Mouse (Mus musculus) midbrain, postnatal 0 days (tissue): ENCODE data around the gene Elf3. TPM values are rescaled to one million over a fixed set of nuclear protein-coding genes. Genes with fewer than 3 reads are reported as not detected.

Experiments used
- ATAC-seq: fragments of 200-750 bp; cut with Nextera tagmentation; 2 replicates; pipeline ENCODE4 v1.8.0; 2017; ENCODE audit warnings: moderate number of reproducible peaks, mild to moderate bottlenecking, moderate TSS enrichment, moderate library complexity; ENCODE audit not compliant: low FRiP score
- DNase-seq: peaks from one replicate; pipeline ENCODE4 v3.0.0-alpha.2; 2015; ENCODE audit warnings: low spot score
- H3K27ac ChIP-seq: fragments of 300-500 bp; sonication (generic); 2 replicates; pipeline ENCODE4 v1.5.1; 2014; ENCODE audit warnings: low read depth, mild to moderate bottlenecking, low read length, mixed read lengths
- H3K27me3 ChIP-seq: fragments of 300-500 bp; sonication (generic); 2 replicates; pipeline ENCODE4 v1.6.1; 2014; ENCODE audit warnings: low read length, control low read depth, mixed read lengths; ENCODE audit not compliant: insufficient read depth
- H3K36me3 ChIP-seq: fragments of 300-500 bp; sonication (generic); 2 replicates; pipeline ENCODE4 v1.6.1; 2014; ENCODE audit warnings: low read length, control low read depth, mixed read lengths; ENCODE audit not compliant: insufficient read depth
- H3K4me1 ChIP-seq: fragments of 300-500 bp; sonication (generic); 2 replicates; pipeline ENCODE4 v1.6.1; 2014; ENCODE audit warnings: mild to moderate bottlenecking, control low read depth, antibody characterized with exemption, low read length, mixed read lengths; ENCODE audit not compliant: insufficient read depth
- H3K4me2 ChIP-seq: fragments of 300-500 bp; sonication (generic); 2 replicates; pipeline ENCODE4 v1.6.1; 2014; ENCODE audit warnings: low read depth, mild to moderate bottlenecking, low read length, mixed read lengths; ENCODE audit not compliant: poor library complexity, severe bottlenecking
- H3K4me3 ChIP-seq: fragments of 300-500 bp; sonication (generic); 2 replicates; pipeline ENCODE4 v1.5.1; 2014; ENCODE audit warnings: low read depth, mild to moderate bottlenecking, low read length, moderate library complexity
- H3K9ac ChIP-seq: fragments of 300-500 bp; sonication (generic); replicated peaks from 2 replicates; pipeline ENCODE4 v1.6.1; 2014; ENCODE audit warnings: mild to moderate bottlenecking, low read length, moderate library complexity, mixed read lengths; ENCODE audit not compliant: poor library complexity, severe bottlenecking
- H3K9me3 ChIP-seq: fragments of 300-500 bp; sonication (generic); 2 replicates; pipeline ENCODE4 v1.6.1; 2016; ENCODE audit warnings: low read length, control low read depth
- CTCF ChIP-seq: IDR thresholded peaks from 2 replicates; pipeline ENCODE4 v1.5.1; 2016; ENCODE audit warnings: antibody characterized with exemption, mild to moderate bottlenecking
- WGBS: fragments of 180-500 bp; shearing (Covaris S2); extraction: QIAGEN DNeasy Blood & Tissue Kit; methylation state at CpG from one replicate; pipeline ENCODE4 v1.1.7; 2014; 5-methylcytosine and 5-hydroxymethylcytosine counted together
- polyA plus RNA-seq: library from polyadenylated mRNA; unstranded; fragments of >200 nt; fragmentation: Nextera tagmentation; extraction: Ambion mirVana; gene quantifications from 2 replicates; pipeline ENCODE4 v1.2.1, GENCODE M21; 2015
- total RNA-seq: library from RNA; depleted of rRNA; stranded (reverse); fragments of >200 nt; gene quantifications from 2 replicates; pipeline ENCODE4 v1.2.3, GENCODE M21; 2014; rRNA removed

Gene Elf3
- total RNA-seq (0.14 and 0.77 TPM in 2 replicates), polyA plus RNA-seq (0.36 and 0.60 TPM in 2 replicates)

DNA sequence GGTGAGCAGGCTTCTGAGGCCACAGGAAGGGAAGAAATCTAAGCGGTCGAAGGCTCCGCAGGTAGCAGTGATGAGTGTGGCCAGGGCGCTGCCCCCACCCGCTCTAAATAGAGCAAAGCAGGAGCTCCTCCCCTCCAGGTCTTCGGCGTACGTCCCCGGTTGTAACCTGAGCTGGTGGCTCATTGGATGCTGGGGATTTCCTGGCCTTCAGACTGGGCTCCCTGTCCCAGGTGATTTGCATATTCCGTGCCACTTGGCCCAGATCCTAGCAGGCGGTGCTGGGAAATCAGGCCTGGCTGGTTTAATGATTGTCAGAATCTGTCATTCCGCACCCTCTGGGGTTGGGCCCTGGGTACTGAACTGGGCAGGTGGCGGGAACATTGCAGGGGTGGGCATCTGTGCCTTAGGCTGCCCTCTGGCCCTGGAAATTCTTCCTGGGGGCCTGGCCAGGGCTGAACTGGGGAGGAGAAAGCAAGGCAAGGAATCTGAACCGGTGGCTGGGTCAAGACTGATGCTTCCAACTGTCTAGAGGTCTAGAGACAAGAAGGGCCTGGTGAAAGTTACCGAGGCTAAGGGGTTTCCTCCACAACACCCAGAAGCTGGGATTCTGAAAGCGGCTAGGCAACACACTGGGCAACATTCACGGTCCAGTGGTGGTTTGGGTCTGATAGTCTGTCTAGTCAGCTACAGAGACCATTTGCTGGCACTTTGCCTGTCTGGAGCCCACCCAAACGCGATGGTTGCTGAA, at the start of gene Elf3:
Elf3 (minus strand) TSS at position 189 of the 748 bp plus-strand sequence.
- Histone ChIP-seq H3K9ac (no peak within 1 kb of the TSS), H3K27me3 (no peaks in the 10 kb centered on the region), H3K4me3 (no peak within 1 kb of the TSS), H3K9me3 (no peaks in the 10 kb centered on the region), H3K4me1 (no peaks in the 10 kb centered on the region), H3K27ac (no peak within 1 kb of the TSS; the same call in 1 of the 2 replicates), H3K4me2 (peak within 1 kb of the TSS; percentile 43), H3K36me3 (peaks cover 13% of the 10 kb centered on the region)
- peak; percentile 38 for ATAC-seq
- 10% methylated on average over 19 of the region's 19 CpGs for WGBS
- DNase-seq: peak; percentile 39
- no peak for TF ChIP-seq CTCF

DNA sequence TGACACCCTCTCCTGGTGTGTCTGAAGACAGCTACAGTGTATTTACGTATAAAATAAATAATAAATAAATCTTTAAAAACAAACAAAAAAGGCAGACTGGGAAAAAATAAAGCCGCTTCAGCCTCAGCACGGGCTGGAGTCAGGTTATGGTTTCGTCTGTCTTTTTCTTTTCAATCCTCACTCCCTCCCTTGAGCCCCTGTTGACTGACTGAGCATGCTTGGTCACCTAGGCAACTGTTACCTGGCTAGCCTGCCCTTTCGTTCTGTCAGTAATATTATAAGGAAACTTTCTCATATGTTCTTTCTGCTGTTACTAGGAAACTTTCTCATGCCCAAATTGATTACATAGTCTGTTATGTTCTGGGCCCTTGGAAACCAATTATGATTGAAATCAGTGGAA, 32.5 kb upstream of the Elf3 start:
- Histone ChIP-seq H3K9ac (no peak overlapping the region), H3K4me3 (no peak overlapping the region), H3K4me1 (no peaks in the 10 kb centered on the region), H3K27me3 (no peaks in the 10 kb centered on the region), H3K27ac (no peak overlapping the region), H3K9me3 (no peaks in the 10 kb centered on the region), H3K36me3 (peaks cover 1% of the 10 kb centered on the region; the same call in 1 of the 2 replicates), H3K4me2 (no peak overlapping the region)
- 61% methylated on average over 5 of the region's 5 CpGs for WGBS
- no peak for TF ChIP-seq CTCF
- ATAC-seq (no peak), DNase-seq (peak; percentile 20)

DNA sequence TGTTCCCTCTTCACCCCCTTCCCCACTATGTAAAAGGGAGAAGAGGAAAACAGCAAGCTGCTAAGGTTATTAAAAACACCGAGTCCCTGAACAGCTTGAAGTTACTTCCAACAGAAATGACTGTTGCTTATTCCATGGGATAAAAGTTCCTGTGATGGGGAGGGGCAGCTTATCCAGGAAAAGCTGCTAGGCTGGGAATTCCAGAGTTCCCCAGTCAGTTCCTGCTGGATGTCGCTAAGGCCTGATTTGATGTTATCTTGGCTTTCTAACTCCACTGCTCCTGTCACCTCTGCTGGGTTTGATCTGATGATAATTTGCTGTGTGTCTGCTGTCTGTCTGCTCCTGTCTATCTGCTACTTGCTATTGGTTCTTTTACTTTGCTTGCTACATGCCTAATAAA, 27.9 kb upstream of the Elf3 start:
- Histone ChIP-seq H3K9ac (no peak overlapping the region), H3K4me2 (no peak overlapping the region), H3K27me3 (no peaks in the 10 kb centered on the region), H3K4me1 (no peaks in the 10 kb centered on the region), H3K36me3 (no peaks in the 10 kb centered on the region), H3K9me3 (no peaks in the 10 kb centered on the region), H3K4me3 (no peak overlapping the region), H3K27ac (no peak overlapping the region)
- ATAC-seq (no peak), DNase-seq (no peak)
- 77% methylated on average over 2 of the region's 2 CpGs for WGBS
- TF ChIP-seq CTCF: no peak

DNA sequence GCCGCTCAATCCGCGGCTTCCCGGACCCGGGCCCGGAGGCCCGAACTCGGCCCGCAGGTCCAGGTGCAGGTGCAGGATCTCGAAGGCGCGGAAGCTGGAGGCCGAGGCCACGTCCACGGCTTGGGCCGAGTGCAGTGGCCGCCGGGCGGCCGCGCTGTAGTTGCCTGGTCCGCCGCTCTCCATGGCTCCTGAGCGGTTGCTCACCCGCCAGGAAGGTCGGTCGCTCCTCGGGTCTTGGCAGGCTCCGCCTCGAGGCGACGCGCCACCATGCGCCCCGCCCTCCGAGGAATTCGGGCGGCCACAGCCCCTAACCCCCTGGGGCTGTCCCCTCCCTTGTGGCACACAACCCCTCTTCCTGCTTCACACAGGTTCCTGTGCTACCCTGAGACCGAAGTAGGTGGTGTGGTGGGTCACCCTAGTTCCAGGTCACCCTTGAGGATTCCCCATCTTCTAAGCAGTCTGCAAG, 25.5 kb upstream of the Elf3 start, which contains the start of gene Rnpep:
Rnpep (minus strand) TSS at position 259 of the 466 bp plus-strand sequence.
- Histone ChIP-seq H3K27me3 (no peaks in the 10 kb centered on the region), H3K4me2 (peak within 1 kb of the TSS; percentile 88), H3K4me1 (no peaks in the 10 kb centered on the region), H3K4me3 (peak within 1 kb of the TSS; percentile 85), H3K36me3 (no peaks in the 10 kb centered on the region; the same call in 1 of the 2 replicates), H3K9me3 (no peaks in the 10 kb centered on the region), H3K9ac (peak within 1 kb of the TSS; percentile 95), H3K27ac (peak within 1 kb of the TSS; percentile 89)
- TF ChIP-seq CTCF: no peak
- under 1% methylated on average over 39 of the region's 39 CpGs for WGBS
- DNase-seq: peak; percentile 78
- peak; percentile 85 for ATAC-seq

DNA sequence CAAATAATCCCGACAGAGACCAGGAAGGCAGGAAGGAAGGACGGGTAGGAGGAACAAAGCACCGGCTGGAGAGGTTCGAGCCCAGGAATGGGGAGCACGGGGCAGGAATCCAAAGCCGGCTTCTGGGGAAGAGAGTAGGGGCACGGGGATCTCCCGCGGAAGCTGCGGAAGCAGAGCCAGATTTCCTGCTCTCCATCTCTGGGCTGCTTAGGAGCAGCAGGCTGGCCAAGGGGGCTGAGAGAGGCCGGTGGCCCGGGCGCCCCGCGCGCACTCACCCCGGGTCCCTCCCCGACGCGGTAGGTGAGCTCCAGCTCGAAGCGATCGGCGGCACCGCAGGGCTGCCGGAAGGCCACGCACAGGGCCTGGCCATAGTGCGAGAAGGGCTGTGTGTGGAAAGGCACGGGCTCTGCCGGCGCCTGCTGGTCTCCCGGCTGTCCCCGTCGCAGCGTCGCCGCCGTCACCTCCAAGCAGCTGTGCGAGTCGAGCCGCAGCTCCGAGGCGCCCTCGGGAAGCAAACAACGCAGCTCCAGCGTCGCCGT, 25.0 kb upstream of the Elf3 start:
- Histone ChIP-seq H3K27ac (peak overlapping the region; percentile 89), H3K27me3 (no peaks in the 10 kb centered on the region), H3K4me3 (peak overlapping the region; percentile 85), H3K9ac (peak overlapping the region; percentile 95), H3K9me3 (no peaks in the 10 kb centered on the region), H3K4me2 (peak overlapping the region; percentile 88), H3K36me3 (peaks cover 2% of the 10 kb centered on the region), H3K4me1 (no peaks in the 10 kb centered on the region)
- ATAC-seq (peak; percentile 60), DNase-seq (no peak)
- under 1% methylated on average over 34 of the region's 48 CpGs for WGBS
- TF ChIP-seq CTCF: no peak
